8 mouse cellular contexts compared by ENCODE assay signal in the genomic region with DNA sequence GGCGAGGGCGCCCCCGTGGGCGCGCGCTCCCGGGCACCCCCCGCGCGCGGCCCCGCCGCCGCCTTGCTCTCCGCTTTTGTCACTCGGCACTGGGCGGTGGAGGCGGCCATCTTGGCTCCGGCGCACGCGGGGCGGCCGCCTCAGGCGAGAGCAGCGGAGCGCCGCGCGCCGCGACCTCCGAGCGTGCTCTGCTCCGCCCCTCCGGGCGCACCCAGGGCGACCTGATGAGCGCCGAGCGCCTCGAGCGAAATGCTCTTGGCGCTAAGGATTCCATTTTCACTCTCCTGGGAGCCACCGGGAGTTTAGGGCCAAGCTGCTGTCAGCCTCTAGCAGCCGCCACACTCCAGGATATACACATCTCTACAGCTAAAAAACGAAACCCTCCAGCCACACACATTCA. TPM values are rescaled to one million over a fixed set of nuclear protein-coding genes. Genes with fewer than 3 reads are reported as not detected.
DNase-seq lines count a peak whose midpoint lies in the region; ATAC-seq and TF ChIP-seq lines count a peak whose summit lies in the region.

No protein-coding gene starts in this region.

- H3K9ac ChIP-seq in embryonic facial prominence, embryonic 11.5 days (replicated peaks; ENCODE audit: low read length), result peak overlapping the region; percentile 97
- H3K9ac ChIP-seq in limb, embryonic 14.5 days (ENCODE audit: low read depth, low read length, severe bottlenecking), result peak overlapping the region; percentile 97
- H3K9ac ChIP-seq in midbrain, postnatal 0 days (replicated peaks; ENCODE audit: low read length, poor library complexity, severe bottlenecking), result peak overlapping the region; percentile 93

- TF ChIP-seq POLR2A in kidney, adult 2 months (IDR thresholded peaks at IDR 0.05; ENCODE audit: low read depth, low read length), result no peak
- peak; percentile 28; the same call in 1 of the 2 replicates for TF ChIP-seq POLR2A in limb, embryonic 14.5 days (IDR thresholded peaks at IDR 0.05; ENCODE audit: borderline replicate concordance, extremely low read depth, insufficient read depth, insufficient read length)

- peak overlapping the region; percentile 72 for H3K4me2 ChIP-seq in embryonic facial prominence, embryonic 11.5 days (ENCODE audit: low read depth, low read length)
- peak overlapping the region; percentile 92 for H3K4me2 ChIP-seq in limb, embryonic 14.5 days (replicated peaks; ENCODE audit: low read depth, low read length, severe bottlenecking)
- H3K4me2 ChIP-seq in midbrain, postnatal 0 days (ENCODE audit: low read depth, low read length, poor library complexity, severe bottlenecking), result peak overlapping the region; percentile 85

- TF ChIP-seq CTCF in kidney, adult 2 months (conservative IDR thresholded peaks at IDR 0.05; ENCODE audit: insufficient read depth, insufficient read length, low read depth, low read length), result no peak
- TF ChIP-seq CTCF in midbrain, postnatal 0 days (IDR thresholded peaks at IDR 0.05), result peak; percentile 38; the same call in 1 of the 2 replicates

- no peaks in the 10 kb centered on the region for H3K27me3 ChIP-seq in embryonic facial prominence, embryonic 11.5 days (ENCODE audit: control insufficient read depth, insufficient read depth, low read length)
- no peaks in the 10 kb centered on the region for H3K27me3 ChIP-seq in kidney, adult 2 months (replicated peaks; ENCODE audit: control insufficient read depth, insufficient read depth, low read length)
- H3K27me3 ChIP-seq in limb, embryonic 14.5 days (ENCODE audit: control insufficient read depth, insufficient read depth, low read length), result no peaks in the 10 kb centered on the region
- H3K27me3 ChIP-seq in midbrain, postnatal 0 days (ENCODE audit: insufficient read depth, low read length), result no peaks in the 10 kb centered on the region

- DNase-seq in 3134 (ENCODE audit: extremely low read depth, insufficient read length, low spot score), result peak; percentile 89
- peak; percentile 94 for DNase-seq in adrenal gland, postnatal 14 days
- peak; percentile 97 for DNase-seq in embryonic facial prominence, embryonic 11.5 days (ENCODE audit: low spot score)
- DNase-seq in heart, adult 18-20 months, result peak; percentile 94 to 95
- peak; percentile 93 for DNase-seq in kidney, adult 2 months
- DNase-seq in limb, embryonic 14.5 days (ENCODE audit: low spot score), result peak; percentile 95
- DNase-seq in midbrain, postnatal 0 days (ENCODE audit: low spot score), result peak; percentile 97
- DNase-seq in spleen, postnatal 14 days (ENCODE audit: low spot score in 2 of 2), result peak; percentile 74 to 82

- H3K36me3 ChIP-seq in embryonic facial prominence, embryonic 11.5 days (replicated peaks; ENCODE audit: control insufficient read depth, insufficient read depth, low read depth, low read length), result peaks cover 14% of the 10 kb centered on the region
- H3K36me3 ChIP-seq in kidney, adult 2 months (ENCODE audit: control insufficient read depth, insufficient read depth, low read length), result no peaks in the 10 kb centered on the region
- peaks cover 29% of the 10 kb centered on the region for H3K36me3 ChIP-seq in limb, embryonic 14.5 days (ENCODE audit: control insufficient read depth, insufficient read depth, low read length)
- H3K36me3 ChIP-seq in midbrain, postnatal 0 days (ENCODE audit: insufficient read depth, low read length), result peaks cover 33% of the 10 kb centered on the region

- peak overlapping the region; percentile 95 for H3K4me3 ChIP-seq in embryonic facial prominence, embryonic 11.5 days (ENCODE audit: low read depth, low read length)
- H3K4me3 ChIP-seq in kidney, adult 2 months (ENCODE audit: insufficient read depth, low read depth, low read length), result peak overlapping the region; percentile 77
- peak overlapping the region; percentile 93 for H3K4me3 ChIP-seq in limb, embryonic 14.5 days (replicated peaks; ENCODE audit: low read length)
- peak overlapping the region; percentile 90 for H3K4me3 ChIP-seq in midbrain, postnatal 0 days (ENCODE audit: low read depth, low read length)

- 0 out of 2 replicates have a peak, but pooled peaks cover 4% of the 10 kb centered on the region for H3K4me1 ChIP-seq in embryonic facial prominence, embryonic 11.5 days (ENCODE audit: control insufficient read depth, insufficient read depth, low read length)
- H3K4me1 ChIP-seq in kidney, adult 2 months (ENCODE audit: control insufficient read depth, insufficient read depth, low read length), result peaks cover 9% of the 10 kb centered on the region; the same call in 1 of the 2 replicates
- peaks cover 17% of the 10 kb centered on the region for H3K4me1 ChIP-seq in limb, embryonic 14.5 days (ENCODE audit: control insufficient read depth, insufficient read depth, low read length)
- peaks cover 11% of the 10 kb centered on the region for H3K4me1 ChIP-seq in midbrain, postnatal 0 days (ENCODE audit: insufficient read depth, low read length)

- under 1% methylated on average over 36 of the region's 47 CpGs for WGBS in embryonic facial prominence, embryonic 11.5 days
- under 1% methylated on average over 47 of the region's 47 CpGs for WGBS in kidney, adult 2 months
- under 1% methylated on average over 29 of the region's 47 CpGs for WGBS in limb, embryonic 14.5 days
- WGBS in midbrain, postnatal 0 days, result 0% methylated on average over 42 of the region's 47 CpGs

- peak overlapping the region; percentile 67 for H3K27ac ChIP-seq in embryonic facial prominence, embryonic 11.5 days (replicated peaks; ENCODE audit: low read depth, low read length)
- H3K27ac ChIP-seq in kidney, adult 2 months (ENCODE audit: insufficient read depth, low read depth, low read length), result 0 out of 2 replicates have a peak overlapping the region, but pooled peaks have one; percentile 46
- peak overlapping the region; percentile 61; the same call in 1 of the 2 replicates for H3K27ac ChIP-seq in limb, embryonic 14.5 days (replicated peaks; ENCODE audit: low read depth, low read length)
- peak overlapping the region; percentile 73 for H3K27ac ChIP-seq in midbrain, postnatal 0 days (ENCODE audit: low read depth, low read length)

- ATAC-seq in embryonic facial prominence, embryonic 11.5 days (replicated peaks; ENCODE audit: insufficient number of reproducible peaks, low FRiP score, low TSS enrichment, low read depth), result peak; percentile 83
- ATAC-seq in limb, embryonic 14.5 days (ENCODE audit: low FRiP score, low read depth), result peak; percentile 94
- peak; percentile 94 for ATAC-seq in midbrain, postnatal 0 days (ENCODE audit: low FRiP score)

- H3K9me3 ChIP-seq in embryonic facial prominence, embryonic 11.5 days (replicated peaks; ENCODE audit: control insufficient read depth, low read length), result no peaks in the 10 kb centered on the region
- H3K9me3 ChIP-seq in limb, embryonic 14.5 days (ENCODE audit: control insufficient read depth, low read length), result no peaks in the 10 kb centered on the region
- H3K9me3 ChIP-seq in midbrain, postnatal 0 days (ENCODE audit: low read length), result no peaks in the 10 kb centered on the region

RNA-seq across cellular contexts. Expression of a gene that starts 13.9 kb away (rescaled TPM):
- total RNA-seq in adrenal gland, postnatal 14 days (2021), result 85.5 and 95.0 TPM in 2 replicates
- 44.3 and 56.2 TPM in 2 replicates for polyA plus RNA-seq in embryonic facial prominence, embryonic 11.5 days (2014; fragmentation: Nextera tagmentation; extraction: Ambion mirVana)
- total RNA-seq in heart, adult 18-20 months (2021), result 10 to 100 TPM; 39.1 to 44.6 TPM
- polyA plus RNA-seq in kidney, adult 2 months (2012; rRNA removed), result 71.5 and 96.4 TPM in 2 replicates
- 157 and 162 TPM in 2 replicates for polyA plus RNA-seq in limb, embryonic 14.5 days (2012; rRNA removed)
- 67.5 and 74.0 TPM in 2 replicates for polyA plus RNA-seq in limb, embryonic 14.5 days (2014; fragmentation: Nextera tagmentation; extraction: Ambion mirVana)
- total RNA-seq in midbrain, postnatal 0 days (2014; rRNA removed), result 69.9 and 83.6 TPM in 2 replicates
- 113 and 117 TPM in 2 replicates for polyA plus RNA-seq in midbrain, postnatal 0 days (2015; fragmentation: Nextera tagmentation; extraction: Ambion mirVana)

RNA-seq across cellular contexts. Expression of a gene that starts 24.9 kb away (rescaled TPM):
- total RNA-seq in adrenal gland, postnatal 14 days (2021), result 41.8 and 47.9 TPM in 2 replicates
- 27.5 and 31.9 TPM in 2 replicates for polyA plus RNA-seq in embryonic facial prominence, embryonic 11.5 days (2014; fragmentation: Nextera tagmentation; extraction: Ambion mirVana)
- total RNA-seq in heart, adult 18-20 months (2021), result 10 to 100 TPM; 15.0 to 19.0 TPM
- 30.9 and 34.6 TPM in 2 replicates for polyA plus RNA-seq in kidney, adult 2 months (2012; rRNA removed)
- polyA plus RNA-seq in limb, embryonic 14.5 days (2012; rRNA removed), result 63.8 and 80.0 TPM in 2 replicates
- polyA plus RNA-seq in limb, embryonic 14.5 days (2014; fragmentation: Nextera tagmentation; extraction: Ambion mirVana), result 36.0 and 41.1 TPM in 2 replicates
- total RNA-seq in midbrain, postnatal 0 days (2014; rRNA removed), result 53.9 and 68.0 TPM in 2 replicates
- polyA plus RNA-seq in midbrain, postnatal 0 days (2015; fragmentation: Nextera tagmentation; extraction: Ambion mirVana), result 40.8 and 41.3 TPM in 2 replicates

RNA-seq across cellular contexts. Expression of a gene that starts 39.1 kb away (rescaled TPM):
- total RNA-seq in adrenal gland, postnatal 14 days (2021), result 1.7 and 18.1 TPM in 2 replicates
- 0.63 and 0.77 TPM in 2 replicates for polyA plus RNA-seq in embryonic facial prominence, embryonic 11.5 days (2014; fragmentation: Nextera tagmentation; extraction: Ambion mirVana)
- 1 to 10 TPM in 1 of 2 experiments, under 1 TPM in 1; 0.97 to 4.4 TPM for total RNA-seq in heart, adult 18-20 months (2021)
- polyA plus RNA-seq in kidney, adult 2 months (2012; rRNA removed), result 1.2 and 8.7 TPM in 2 replicates
- polyA plus RNA-seq in limb, embryonic 14.5 days (2012; rRNA removed), result 2.9 and 3.0 TPM in 2 replicates
- polyA plus RNA-seq in limb, embryonic 14.5 days (2014; fragmentation: Nextera tagmentation; extraction: Ambion mirVana), result 1.9 and 2.0 TPM in 2 replicates
- 3.8 and 4.6 TPM in 2 replicates for total RNA-seq in midbrain, postnatal 0 days (2014; rRNA removed)
- 0.63 and 0.80 TPM in 2 replicates for polyA plus RNA-seq in midbrain, postnatal 0 days (2015; fragmentation: Nextera tagmentation; extraction: Ambion mirVana)

RNA-seq across cellular contexts. Expression of a gene that starts 43.3 kb away (rescaled TPM):
- total RNA-seq in adrenal gland, postnatal 14 days (2021), result 78.9 and 96.2 TPM in 2 replicates
- 53.4 and 53.9 TPM in 2 replicates for polyA plus RNA-seq in embryonic facial prominence, embryonic 11.5 days (2014; fragmentation: Nextera tagmentation; extraction: Ambion mirVana)
- total RNA-seq in heart, adult 18-20 months (2021), result 10 to 100 TPM; 40.2 to 44.3 TPM
- 36.9 and 48.0 TPM in 2 replicates for polyA plus RNA-seq in kidney, adult 2 months (2012; rRNA removed)
- polyA plus RNA-seq in limb, embryonic 14.5 days (2012; rRNA removed), result 108 and 110 TPM in 2 replicates
- 36.9 and 46.9 TPM in 2 replicates for polyA plus RNA-seq in limb, embryonic 14.5 days (2014; fragmentation: Nextera tagmentation; extraction: Ambion mirVana)
- 96.5 and 131 TPM in 2 replicates for total RNA-seq in midbrain, postnatal 0 days (2014; rRNA removed)
- 66.8 and 81.1 TPM in 2 replicates for polyA plus RNA-seq in midbrain, postnatal 0 days (2015; fragmentation: Nextera tagmentation; extraction: Ambion mirVana)

RNA-seq across cellular contexts. Expression of a gene that starts 59.6 kb away (rescaled TPM):
- total RNA-seq in adrenal gland, postnatal 14 days (2021), result 4.2 and 14.2 TPM in 2 replicates
- not detected in 2 replicates for polyA plus RNA-seq in embryonic facial prominence, embryonic 11.5 days (2014; fragmentation: Nextera tagmentation; extraction: Ambion mirVana)
- 1 to 10 TPM in 1 of 2 experiments, not detected in 1; 1.1 TPM for total RNA-seq in heart, adult 18-20 months (2021)
- 0.64 and 3.5 TPM in 2 replicates for polyA plus RNA-seq in kidney, adult 2 months (2012; rRNA removed)
- polyA plus RNA-seq in limb, embryonic 14.5 days (2012; rRNA removed), result 0.20 and 0.30 TPM in 2 replicates
- polyA plus RNA-seq in limb, embryonic 14.5 days (2014; fragmentation: Nextera tagmentation; extraction: Ambion mirVana), result 0.23 and 0.32 TPM in 2 replicates
- total RNA-seq in midbrain, postnatal 0 days (2014; rRNA removed), result not detected in 2 replicates
- polyA plus RNA-seq in midbrain, postnatal 0 days (2015; fragmentation: Nextera tagmentation; extraction: Ambion mirVana), result not detected in 2 replicates

Comparison
In these comparisons a context has a peak if more than half of its experiments do, and no peak if none do; other contexts are left out.
1. Peak in every context shown above with its lines: DNase-seq, ATAC-seq, H3K4me3 ChIP-seq and H3K27ac ChIP-seq.